Mouse (Mus musculus): ENCODE data around the gene Plcb1.

GRCm38 (mm10) chr2:135114501-135115128 lies 328.7 kb downstream of the Plcb1 start:
- TF ChIP-seq TAL1 (IDR thresholded peaks at IDR 0.05; ENCODE audit: low read length): no peak
- no peak for TF ChIP-seq GATA1 (IDR thresholded peaks at IDR 0.05; ENCODE audit: low read length)
